Mouse (Mus musculus) MEL (cell line): ENCODE data around the gene Aspg. TPM values are rescaled to one million over a fixed set of nuclear protein-coding genes. Genes with fewer than 3 reads are reported as not detected.

ENCODE experiments used
- DNase-seq: peaks from one replicate; pipeline ENCODE4 v3.0.0; 2011; ENCODE audit warnings: low read depth, low spot score
- H3K27ac ChIP-seq: 2 replicates; pipeline ENCODE4 v1.5.1; 2012; ENCODE audit warnings: low read depth, mild to moderate bottlenecking, control low read depth, low read length, moderate library complexity; ENCODE audit not compliant: control insufficient read depth
- H3K27me3 ChIP-seq, 2 experiments: fragments of 150-350 bp in 1 of 2; sonication (generic) in 1 of 2; 2 replicates each; pipeline ENCODE4 v1.6.1; 2012; ENCODE audit warnings: low read length in 2 of 2, mild to moderate bottlenecking in 2 of 2, improper control_type of control experiment in 1 of 2, moderate library complexity in 1 of 2; ENCODE audit not compliant: insufficient read depth in 2 of 2, control insufficient read depth in 1 of 2
- H3K36me3 ChIP-seq, 2 experiments: 2 replicates each; pipeline ENCODE4 v1.6.1; 2012 to 2014; ENCODE audit warnings: low read length in 2 of 2, improper control_type of control experiment in 1 of 2, inconsistent platforms in 1 of 2, mild to moderate bottlenecking in 1 of 2; ENCODE audit not compliant: insufficient read depth in 2 of 2, control insufficient read depth in 1 of 2
- H3K4me1 ChIP-seq, 2 experiments: fragments of 150-350 bp in 1 of 2; sonication (generic) in 1 of 2; 2 replicates each; pipeline ENCODE4 v1.6.1; 2012; ENCODE audit warnings: low read length in 2 of 2, improper control_type of control experiment in 1 of 2, mild to moderate bottlenecking in 1 of 2; ENCODE audit not compliant: insufficient read depth in 2 of 2, control insufficient read depth in 1 of 2
- H3K4me3 ChIP-seq, 2 experiments: fragments of 150-350 bp in 1 of 2; sonication (generic) in 1 of 2; 2 replicates each; pipeline ENCODE4 v1.5.1; 2012; ENCODE audit warnings: low read depth in 2 of 2, low read length in 2 of 2, mild to moderate bottlenecking in 2 of 2, moderate library complexity in 2 of 2, control low read depth in 1 of 2, improper control_type of control experiment in 1 of 2; ENCODE audit not compliant: control insufficient read depth in 1 of 2, insufficient read depth in 1 of 2
- H3K79me2 ChIP-seq: 2 replicates; pipeline ENCODE4 v1.6.1; 2012; ENCODE audit warnings: mild to moderate bottlenecking, low read length, moderate library complexity; ENCODE audit not compliant: control insufficient read depth, poor library complexity, insufficient read depth
- H3K9ac ChIP-seq: 2 replicates; pipeline ENCODE4 v1.6.1; 2012; ENCODE audit warnings: low read depth, mild to moderate bottlenecking, control low read depth, low read length, moderate library complexity; ENCODE audit not compliant: control insufficient read depth, poor library complexity, severe bottlenecking
- H3K9me3 ChIP-seq: fragments of 150-350 bp; sonication (generic); replicated peaks from 2 replicates; pipeline ENCODE4 v1.6.1; 2012; ENCODE audit warnings: mild to moderate bottlenecking, low read length, improper control_type of control experiment, moderate library complexity; ENCODE audit not compliant: insufficient read depth
- BHLHE40 ChIP-seq: IDR thresholded peaks from 2 replicates; pipeline ENCODE4 v1.6.1; 2012; ENCODE audit warnings: low read depth, mild to moderate bottlenecking, inconsistent platforms, low read length, improper control_type of control experiment, borderline replicate concordance
- CHD1 ChIP-seq: IDR thresholded peaks from 2 replicates; pipeline ENCODE4 v1.6.1; 2012; ENCODE audit warnings: low read depth, mild to moderate bottlenecking, inconsistent platforms, low read length, improper control_type of control experiment
- CHD2 ChIP-seq: IDR thresholded peaks from 2 replicates; pipeline ENCODE4 v1.6.1; 2011; ENCODE audit warnings: low read length, improper control_type of control experiment
- CTCF ChIP-seq, 3 experiments: IDR thresholded peaks in 2 of 3; conservative IDR thresholded peaks in 1 of 3; 2 replicates each; pipeline ENCODE4 v1.5.1; 2011 to 2012; ENCODE audit warnings: low read length in 3 of 3, low read depth in 2 of 3, mild to moderate bottlenecking in 2 of 3, improper control_type of control experiment in 1 of 3, inconsistent platforms in 1 of 3, mixed read lengths in 1 of 3, moderate library complexity in 1 of 3; ENCODE audit not compliant: control insufficient read depth in 1 of 3, insufficient read depth in 1 of 3, poor library complexity in 1 of 3, severe bottlenecking in 1 of 3
- ELF1 ChIP-seq: IDR thresholded peaks from 2 replicates; pipeline ENCODE4 v1.6.1; 2014; ENCODE audit warnings: low read depth, mild to moderate bottlenecking, inconsistent platforms, low read length, improper control_type of control experiment, moderate library complexity
- EP300 ChIP-seq, 2 experiments: IDR thresholded peaks; 2 replicates each; pipeline ENCODE4 v1.6.1; 2011; ENCODE audit warnings: improper control_type of control experiment in 2 of 2, low read length in 2 of 2, low read depth in 1 of 2, mild to moderate bottlenecking in 1 of 2
- ETS1 ChIP-seq: IDR thresholded peaks from 2 replicates; pipeline ENCODE4 v1.6.1; 2012; ENCODE audit warnings: low read depth, mild to moderate bottlenecking, inconsistent platforms, low read length, improper control_type of control experiment, moderate library complexity
- GABPA ChIP-seq: IDR thresholded peaks from 2 replicates; pipeline ENCODE4 v1.6.1; 2012; ENCODE audit warnings: low read depth, mild to moderate bottlenecking, inconsistent platforms, low read length, improper control_type of control experiment, moderate library complexity
- GATA1 ChIP-seq: IDR thresholded peaks from 2 replicates; pipeline ENCODE4 v1.6.1; 2011; ENCODE audit warnings: low read depth, low read length, improper control_type of control experiment
- HCFC1 ChIP-seq: IDR thresholded peaks from 2 replicates; pipeline ENCODE4 v1.6.1; 2012; ENCODE audit warnings: low read depth, mild to moderate bottlenecking, inconsistent platforms, low read length, improper control_type of control experiment, moderate library complexity
- KAT2A ChIP-seq: conservative IDR thresholded peaks from 2 replicates; pipeline ENCODE4 v1.6.1; 2012; ENCODE audit warnings: low read depth, low read length, improper control_type of control experiment, inconsistent platforms
- MAX ChIP-seq: IDR thresholded peaks from 2 replicates; pipeline ENCODE4 v1.6.1; 2011; ENCODE audit warnings: low read length, improper control_type of control experiment
- MAZ ChIP-seq: IDR thresholded peaks from 2 replicates; pipeline ENCODE4 v1.6.1; 2012; ENCODE audit warnings: low read depth, mild to moderate bottlenecking, inconsistent platforms, low read length, improper control_type of control experiment
- MYB ChIP-seq: IDR thresholded peaks from 2 replicates; pipeline ENCODE4 v1.6.1; 2011; ENCODE audit warnings: mild to moderate bottlenecking, low read depth, low read length, improper control_type of control experiment
- POLR2AphosphoS5 ChIP-seq: IDR thresholded peaks from 2 replicates; pipeline ENCODE4 v1.6.1; 2012; ENCODE audit warnings: low read depth, borderline replicate concordance, mild to moderate bottlenecking, inconsistent platforms, low read length, moderate library complexity, mixed read lengths
- RAD21 ChIP-seq: IDR thresholded peaks from 2 replicates; pipeline ENCODE4 v1.6.1; 2011; ENCODE audit warnings: mild to moderate bottlenecking, low read depth, low read length, improper control_type of control experiment
- SMC3 ChIP-seq: IDR thresholded peaks from 2 replicates; pipeline ENCODE4 v1.6.1; 2011; ENCODE audit warnings: low read depth, low read length, improper control_type of control experiment
- TAL1 ChIP-seq: IDR thresholded peaks from 2 replicates; pipeline ENCODE4 v1.6.1; 2012; ENCODE audit warnings: mild to moderate bottlenecking, inconsistent platforms, low read length, moderate library complexity, mixed read lengths
- TBP ChIP-seq: IDR thresholded peaks from 2 replicates; pipeline ENCODE4 v1.8.0; 2011; ENCODE audit warnings: low read depth, low read length, improper control_type of control experiment
- TCF12 ChIP-seq: IDR thresholded peaks from 2 replicates; pipeline ENCODE4 v1.6.1; 2014; ENCODE audit warnings: low read depth, mild to moderate bottlenecking, inconsistent platforms, low read length, improper control_type of control experiment, moderate library complexity
- USF2 ChIP-seq, 2 experiments: IDR thresholded peaks; 2 replicates each; pipeline ENCODE4 v1.6.1; 2011 to 2012; ENCODE audit warnings: improper control_type of control experiment in 2 of 2, low read length in 2 of 2, borderline replicate concordance in 1 of 2, inconsistent platforms in 1 of 2, low read depth in 1 of 2, mild to moderate bottlenecking in 1 of 2; ENCODE audit not compliant: insufficient read depth in 1 of 2
- ZC3H11A ChIP-seq: IDR thresholded peaks from 2 replicates; pipeline ENCODE4 v1.6.1; 2012; ENCODE audit warnings: low read depth, mild to moderate bottlenecking, inconsistent platforms, low read length, improper control_type of control experiment
- polyA plus RNA-seq, 2 experiments: library from polyadenylated mRNA; stranded (reverse) in 1 of 2; unstranded in 1 of 2; fragments of >175 nt in 1 of 2; fragments of >200 nt in 1 of 2; gene quantifications; 2 replicates each; pipeline versions ENCODE4 v1.2.1 to v1.2.4; 2012; ENCODE audit warnings: low replicate concordance in 2 of 2, low read depth in 1 of 2; ENCODE audit not compliant: insufficient read length in 2 of 2, insufficient read depth in 1 of 2, missing spikeins in 1 of 2
- total RNA-seq: library from RNA; depleted of rRNA; stranded (reverse); fragments of 300-350 nt; gene quantifications from 2 replicates; pipeline ENCODE4 v1.2.3, GENCODE M21; 2012

The Aspg gene
- total and polyA plus RNA-seq, 3 experiments: not detected

DNA sequence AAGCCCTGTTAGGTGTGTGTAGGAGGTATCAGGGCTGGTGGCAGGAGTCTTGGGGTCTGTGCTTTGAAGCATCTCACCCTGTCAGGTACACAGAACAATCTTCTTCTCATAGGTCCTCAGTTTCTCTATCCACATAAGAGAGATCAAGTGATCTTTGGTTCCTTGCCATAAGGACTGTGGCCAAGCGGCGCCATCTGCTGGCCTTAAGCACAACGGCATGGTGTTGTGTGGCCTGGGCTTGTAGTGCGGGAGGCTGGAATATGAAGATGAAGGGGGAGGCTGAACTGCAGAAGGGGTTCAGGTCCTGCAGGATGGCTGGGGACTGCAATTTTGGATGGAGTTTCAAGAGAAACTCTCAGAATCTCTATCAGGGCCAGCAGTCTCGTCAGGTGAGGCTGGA is 33.8 kb downstream of the Aspg start:
- H3K9me3 ChIP-seq: peaks cover 13% of the 10 kb centered on the region
- H3K27me3 ChIP-seq: no peaks in the 10 kb centered on the region
- H3K27ac ChIP-seq: no peak overlapping the region
- no peak overlapping the region for H3K4me3 ChIP-seq
- no peak overlapping the region for H3K9ac ChIP-seq
- H3K4me1 ChIP-seq: no peaks in the 10 kb centered on the region
- H3K79me2 ChIP-seq: no peaks in the 10 kb centered on the region
- H3K36me3 ChIP-seq: no peaks in the 10 kb centered on the region
- peak; percentile 81 for DNase-seq
- TF ChIP-seq TAL1: no peak
- peak in 1 of 3 experiments; percentile 74; a peak in 2 of 6 replicates for TF ChIP-seq CTCF (IDR thresholded peaks at IDR 0.05 in 2 of 3, conservative IDR thresholded peaks at IDR 0.05 in 1 of 3; ENCODE audit: control insufficient read depth in 1 of 3, insufficient read depth in 1 of 3, low read depth in 2 of 3, low read length in 3 of 3, poor library complexity in 1 of 3, severe bottlenecking in 1 of 3)
- no peak for TF ChIP-seq KAT2A
- TF ChIP-seq RAD21: peak; percentile 71
- TF ChIP-seq ZC3H11A: peak; percentile 48
- TF ChIP-seq SMC3: peak; percentile 78

DNA sequence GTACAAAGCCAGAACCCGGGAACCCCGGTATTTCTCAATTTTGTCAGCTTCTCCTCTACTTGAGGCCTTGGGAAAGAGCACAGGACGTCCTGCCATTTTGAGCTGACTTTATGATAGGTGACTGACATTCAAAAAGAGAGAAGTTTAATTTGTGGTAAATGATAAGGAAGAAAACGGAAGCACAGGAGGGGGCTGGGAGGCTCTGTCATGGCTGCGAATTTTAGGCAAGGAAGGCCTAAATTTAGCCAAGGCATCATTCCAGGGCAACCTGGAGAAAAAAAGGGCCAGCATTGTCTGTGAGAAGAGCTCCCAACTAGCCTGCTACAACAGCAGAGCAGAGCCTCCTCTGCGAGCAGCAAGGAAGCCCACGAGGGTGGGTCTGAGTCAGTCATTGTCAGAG is 34.3 kb downstream of the Aspg start:
- TF ChIP-seq HCFC1: no peak
- TF ChIP-seq TCF12: 0 out of 2 replicates have a peak, but pooled peaks have one; percentile 24
- TF ChIP-seq SMC3: no peak
- peak; percentile 65 for TF ChIP-seq ETS1
- peak; percentile 64 for TF ChIP-seq GATA1
- no peak for TF ChIP-seq MYB
- TF ChIP-seq CHD2: 0 out of 2 replicates have a peak, but pooled peaks have one; percentile 17
- TF ChIP-seq TBP: no peak
- no peak for TF ChIP-seq GABPA
- TF ChIP-seq MAX: no peak
- peak; percentile 67 for TF ChIP-seq MAZ
- peak; percentile 51; the same call in 1 of the 2 replicates for TF ChIP-seq ELF1
- no peak for TF ChIP-seq POLR2AphosphoS5
- TF ChIP-seq CHD1: no peak
- TF ChIP-seq EP300 (IDR thresholded peaks at IDR 0.05; ENCODE audit: low read depth in 1 of 2, low read length in 2 of 2): peak in 1 of 2 experiments; percentile 49; a peak in 2 of 4 replicates
- 0 out of 2 replicates have a peak, but pooled peaks have one; percentile 11 for TF ChIP-seq BHLHE40
- no peak for TF ChIP-seq USF2 (IDR thresholded peaks at IDR 0.05; ENCODE audit: borderline replicate concordance in 1 of 2, insufficient read depth in 1 of 2, low read depth in 1 of 2, low read length in 2 of 2)
- TF ChIP-seq RAD21: no peak
- no peak overlapping the region for H3K4me3 ChIP-seq
- H3K4me1 ChIP-seq: no peaks in the 10 kb centered on the region
- peak; percentile 68 for DNase-seq
- no peaks in the 10 kb centered on the region for H3K36me3 ChIP-seq
- peaks cover 11% of the 10 kb centered on the region for H3K9me3 ChIP-seq
- no peaks in the 10 kb centered on the region for H3K27me3 ChIP-seq
- no peaks in the 10 kb centered on the region for H3K79me2 ChIP-seq
- no peak overlapping the region for H3K9ac ChIP-seq
- H3K27ac ChIP-seq: no peak overlapping the region
